Mouse (Mus musculus): Measurements from ENCODE around the gene Hif3a.

GRCm38 (mm10) chr7:17047041-17047682 lies 15.1 kb downstream of the Hif3a start:
- TF ChIP-seq POLR2A (IDR thresholded peaks at IDR 0.05; ENCODE audit: extremely low read depth, insufficient read depth, low read length): no peak
- no peak for TF ChIP-seq CTCF (IDR thresholded peaks at IDR 0.05; ENCODE audit: low read depth, low read length)

All from liver, adult 2 months (tissue).